Mouse (Mus musculus): ENCODE measurements around the gene Aire.

Aire gene

DNA sequence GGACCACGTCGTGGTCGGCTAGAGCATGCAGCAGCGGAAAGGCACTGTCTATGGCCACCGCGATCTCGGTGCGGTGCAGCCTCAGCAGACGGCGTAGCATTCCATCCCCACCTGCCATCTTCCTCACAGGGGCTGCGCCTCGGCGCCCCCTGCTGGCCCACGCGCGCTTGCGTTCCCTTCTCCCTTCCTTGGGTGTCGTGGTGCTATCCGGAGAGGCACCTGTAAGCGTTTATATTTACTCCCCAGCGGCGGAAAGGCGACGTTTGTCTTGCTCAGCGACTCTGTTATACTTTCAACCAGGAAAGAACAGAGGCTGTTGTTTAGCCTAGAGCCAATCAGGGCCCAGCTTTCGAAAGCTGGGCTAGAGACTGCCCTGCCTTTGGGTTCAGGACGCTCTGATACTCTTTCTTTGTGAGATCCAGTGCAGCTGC is at the start of gene Aire:
TSS of gene Aire (minus strand) at position 205 of the 431 bp plus-strand sequence.
- no peak for DNase-seq (ENCODE audit: low read depth, low spot score)

DNA sequence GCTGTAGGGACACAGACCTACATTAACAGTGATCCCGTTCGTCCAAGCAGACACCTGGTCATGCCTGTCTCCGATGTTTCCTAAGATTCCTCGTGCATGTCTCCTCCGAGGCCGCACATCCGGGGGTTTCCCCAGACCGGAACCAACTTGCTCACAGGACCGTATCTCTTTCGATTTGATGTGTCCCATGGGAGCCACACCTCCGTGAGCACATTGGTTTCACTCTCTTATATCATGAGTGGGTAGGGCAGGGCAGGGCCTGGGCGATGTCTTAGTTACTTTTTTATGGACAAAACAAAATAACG is 49.3 kb upstream of the Aire start:
- DNase-seq (ENCODE audit: low read depth, low spot score): peak; percentile 41

DNA sequence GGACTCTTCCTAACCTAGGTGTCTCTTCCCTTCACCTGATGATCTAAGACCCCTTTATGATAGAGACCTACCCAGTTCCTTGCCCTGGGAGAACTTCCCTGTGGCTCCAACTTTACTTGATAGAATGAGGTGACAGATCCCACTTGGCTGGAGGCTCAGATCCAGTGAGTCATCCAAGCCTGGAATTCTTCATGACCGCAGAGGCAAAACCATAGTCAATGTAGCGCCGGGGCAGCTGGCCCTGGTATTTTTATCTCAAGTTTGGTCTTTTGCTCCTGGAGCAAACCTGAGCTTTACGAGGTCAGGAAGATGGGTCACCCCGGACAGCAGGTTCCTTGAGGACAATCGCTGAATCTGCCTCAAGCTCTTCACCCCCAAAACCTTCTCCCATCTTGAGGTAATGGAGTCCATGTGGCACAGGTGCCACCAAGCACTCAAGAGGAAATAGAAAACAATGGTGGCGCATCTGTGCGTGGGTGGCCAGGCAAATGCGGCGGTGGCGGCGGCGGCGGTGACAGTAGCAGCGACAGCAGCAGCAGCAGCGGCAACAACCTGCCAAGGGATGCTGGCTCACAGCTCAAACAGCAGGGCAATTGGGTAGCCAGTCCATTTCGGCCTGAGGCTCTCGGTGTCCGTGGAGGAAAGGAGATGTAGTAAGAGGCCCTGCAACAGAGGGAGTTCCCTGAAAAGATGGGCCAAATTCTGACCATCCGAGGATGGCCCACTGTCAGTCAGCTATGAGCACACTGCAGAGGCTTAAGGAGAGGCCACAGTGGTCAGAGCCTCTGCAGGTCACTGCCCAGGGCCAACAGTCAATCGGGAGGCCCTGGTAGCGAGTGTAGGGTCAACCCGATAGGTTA is 48.7 kb upstream of the Aire start:
- DNase-seq (ENCODE audit: low read depth, low spot score): no peak

DNA sequence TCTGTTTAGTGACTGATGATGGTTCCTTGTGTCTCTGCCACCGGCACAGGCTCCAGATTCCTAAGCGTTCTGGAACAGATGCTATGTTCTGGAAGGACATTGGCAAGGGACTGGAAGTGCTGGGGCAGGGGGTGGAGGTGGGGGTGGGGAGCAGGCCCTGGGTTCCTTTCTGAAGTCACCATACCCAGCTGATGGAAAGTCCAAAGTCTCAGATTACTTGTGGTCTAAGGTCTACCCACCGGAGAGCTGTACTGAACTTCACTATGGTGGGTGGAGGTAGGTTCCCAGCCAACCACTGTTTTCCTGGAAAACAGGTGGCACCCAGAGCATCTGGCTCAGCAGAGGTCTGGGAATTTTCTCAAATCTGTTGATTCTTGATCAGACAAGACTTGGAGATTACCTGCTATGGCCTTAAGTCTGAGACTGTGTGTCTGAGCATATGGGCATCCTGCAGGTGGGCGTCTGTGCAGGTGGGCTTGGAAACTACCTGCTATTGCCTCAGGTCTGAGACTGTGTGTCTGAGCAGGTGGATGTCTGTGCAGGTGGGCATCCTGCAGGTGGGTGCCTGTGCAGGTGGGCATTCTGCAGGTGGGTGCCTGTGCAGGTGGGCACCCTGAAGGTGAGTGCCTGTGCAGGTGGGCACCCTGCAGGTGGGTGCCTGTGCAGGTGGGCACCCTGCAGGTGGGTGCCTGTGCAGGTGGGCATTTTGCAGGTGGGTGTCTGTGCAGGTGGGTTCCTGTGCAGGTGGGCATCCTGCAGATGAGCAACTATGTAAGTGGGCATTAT is 47.5 kb upstream of the Aire start:
- DNase-seq (ENCODE audit: low read depth, low spot score): no peak

GRCm38 (mm10) chr10:78090246-78090645 is 46.8 kb upstream of the Aire start:
- no peak for DNase-seq (ENCODE audit: low read depth, low spot score)

DNA sequence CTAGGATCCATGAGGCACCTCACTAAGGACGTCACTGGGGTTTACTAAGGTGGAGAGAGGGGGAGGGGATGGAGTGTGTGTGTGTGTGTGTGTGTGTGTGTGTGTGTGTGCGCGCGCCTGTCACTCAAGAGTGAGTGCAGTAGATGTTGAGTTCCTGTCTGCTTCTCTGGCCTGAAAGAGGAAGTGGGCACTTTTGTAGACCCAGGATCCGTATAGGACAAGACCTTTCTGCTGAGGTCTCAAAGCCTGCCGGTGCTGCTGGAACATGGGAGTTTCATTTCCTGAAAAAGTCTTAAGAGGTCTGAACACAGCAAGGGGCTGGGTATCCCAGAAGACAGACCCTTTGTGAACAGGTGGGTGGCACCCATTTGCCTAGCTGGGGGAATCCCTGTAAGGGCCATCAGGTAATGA is 43.7 kb upstream of the Aire start:
- peak; percentile 48 for DNase-seq (ENCODE audit: low read depth, low spot score)

DNA sequence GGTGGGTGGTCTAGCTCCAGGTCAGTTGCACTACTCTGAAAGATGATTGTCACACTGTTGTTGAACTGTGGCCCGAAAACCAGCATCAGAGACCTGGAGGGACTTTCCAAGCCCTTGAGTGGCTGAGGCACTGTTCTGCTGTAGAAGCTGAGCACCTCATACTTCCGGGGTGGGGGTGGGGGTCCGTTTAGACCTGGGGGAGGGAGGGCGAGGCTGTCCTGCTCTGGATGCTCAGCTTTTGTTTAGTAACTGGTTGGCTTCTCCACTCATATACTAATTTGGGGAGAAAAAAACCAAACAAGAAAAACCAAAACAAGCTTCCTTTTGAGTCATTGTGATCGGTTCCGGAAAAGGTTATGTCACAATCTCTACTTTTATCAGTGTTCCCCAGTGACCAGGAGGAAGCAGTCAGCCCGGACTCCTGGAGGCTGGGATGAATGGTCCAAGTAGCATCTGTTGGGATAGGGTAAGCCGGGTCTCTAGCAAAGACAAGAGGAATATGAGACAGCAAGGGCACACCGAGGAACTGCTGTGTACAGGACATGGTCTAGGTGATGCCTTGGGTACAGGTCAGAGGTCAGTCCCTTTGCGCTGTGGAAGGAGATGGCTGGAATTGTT is 43.1 kb upstream of the Aire start:
- DNase-seq (ENCODE audit: low read depth, low spot score): no peak

GRCm38 (mm10) chr10:78085711-78086110 is 42.3 kb upstream of the Aire start:
- DNase-seq (ENCODE audit: low read depth, low spot score): no peak

DNA sequence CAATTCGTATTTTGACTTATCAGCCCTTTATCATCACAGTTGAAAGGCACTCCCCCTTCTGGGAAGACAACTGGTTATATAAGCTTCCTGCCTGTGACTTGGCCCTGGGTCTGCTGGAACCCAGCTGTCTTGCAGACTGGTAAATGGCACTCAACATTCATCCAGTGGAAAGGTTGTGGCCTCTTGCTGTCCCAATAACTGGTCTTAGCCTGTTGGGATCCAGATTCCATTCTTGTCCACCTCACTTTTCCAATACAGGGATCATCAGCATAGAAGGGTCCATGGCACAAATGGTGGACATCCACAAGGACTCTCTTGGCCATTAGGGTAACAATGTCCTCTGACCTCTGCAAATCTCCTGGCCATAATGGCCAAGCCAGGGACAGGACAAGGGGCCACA is 40.7 kb upstream of the Aire start:
- no peak for DNase-seq (ENCODE audit: low read depth, low spot score)

DNA sequence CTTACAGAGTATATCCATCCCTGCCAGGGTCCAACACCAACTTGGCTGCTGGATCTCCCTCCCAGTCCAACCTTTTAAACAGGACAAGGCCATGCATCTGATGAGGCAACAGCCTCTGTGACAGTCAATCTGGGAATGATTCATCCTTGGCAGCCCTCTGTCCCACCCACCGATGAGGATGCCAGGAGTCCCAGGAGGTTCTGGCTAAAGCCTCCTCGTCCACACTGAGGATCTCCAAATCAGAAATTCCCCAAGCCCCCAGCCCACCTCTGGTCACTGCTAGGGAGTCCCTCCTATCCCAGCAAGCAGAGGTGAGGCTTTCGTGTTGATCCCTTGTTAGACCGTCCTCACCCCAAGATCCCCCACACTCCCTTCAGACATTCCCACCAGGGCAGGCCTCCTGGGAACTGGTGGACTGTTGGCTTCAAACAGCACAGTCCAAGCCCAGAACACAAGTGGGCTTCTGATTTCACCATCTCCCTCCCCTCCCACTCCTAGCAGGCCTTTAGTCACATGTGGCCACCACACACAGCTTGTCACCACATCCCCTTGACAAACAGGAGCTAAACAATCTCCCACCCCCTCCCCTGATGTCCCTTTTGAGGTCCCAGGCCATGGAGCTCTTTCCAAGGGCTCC is 36.7 kb upstream of the Aire start:
- DNase-seq (ENCODE audit: low read depth, low spot score): peak; percentile 67

GRCm38 (mm10) chr10:78078276-78078675 is 34.9 kb upstream of the Aire start:
- DNase-seq (ENCODE audit: low read depth, low spot score): no peak

GRCm38 (mm10) chr10:78077862-78078261 is 34.5 kb upstream of the Aire start:
- DNase-seq (ENCODE audit: low read depth, low spot score): no peak

- DNase-seq (ENCODE audit: low read depth, low spot score): no peak
These were observed 31.6 kb upstream of the Aire start for GRCm38 (mm10) chr10:78074977-78075376.

- no peak for DNase-seq (ENCODE audit: low read depth, low spot score)
These were observed 30.7 kb upstream of the Aire start for GRCm38 (mm10) chr10:78074151-78074550.

GRCm38 (mm10) chr10:78069101-78070011 is 25.9 kb upstream of the Aire start, which contains the start of gene Icosl:
Icosl (plus strand) TSS chr10:78069302.
- DNase-seq (ENCODE audit: low read depth, low spot score): peak; percentile 56

GRCm38 (mm10) chr10:78068541-78068940 is 25.1 kb upstream of the Aire start:
- no peak for DNase-seq (ENCODE audit: low read depth, low spot score)

- DNase-seq (ENCODE audit: low read depth, low spot score): no peak
These were observed 23.8 kb upstream of the Aire start for GRCm38 (mm10) chr10:78067226-78067625.

DNA sequence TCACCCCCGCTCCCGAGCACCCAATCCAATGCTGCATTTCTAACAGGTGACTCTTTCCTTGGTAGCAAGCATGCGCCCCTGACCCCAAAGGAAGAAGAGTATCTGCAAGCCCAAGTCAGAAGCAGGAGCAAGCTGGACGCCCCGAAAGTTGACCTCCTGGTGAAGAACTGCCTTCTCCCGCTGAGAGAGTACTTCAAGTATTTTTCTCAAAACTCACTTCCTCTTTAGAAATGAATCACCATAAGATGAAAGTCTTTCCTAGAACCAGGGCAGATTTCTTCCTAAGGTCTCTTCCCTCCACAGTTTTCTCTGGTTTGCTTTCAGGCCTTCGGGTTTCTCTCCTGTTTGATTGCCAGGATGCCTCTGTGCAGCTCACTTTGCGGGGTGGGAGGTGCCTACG is 19.7 kb upstream of the Aire start:
- no peak for DNase-seq (ENCODE audit: low read depth, low spot score)

DNA sequence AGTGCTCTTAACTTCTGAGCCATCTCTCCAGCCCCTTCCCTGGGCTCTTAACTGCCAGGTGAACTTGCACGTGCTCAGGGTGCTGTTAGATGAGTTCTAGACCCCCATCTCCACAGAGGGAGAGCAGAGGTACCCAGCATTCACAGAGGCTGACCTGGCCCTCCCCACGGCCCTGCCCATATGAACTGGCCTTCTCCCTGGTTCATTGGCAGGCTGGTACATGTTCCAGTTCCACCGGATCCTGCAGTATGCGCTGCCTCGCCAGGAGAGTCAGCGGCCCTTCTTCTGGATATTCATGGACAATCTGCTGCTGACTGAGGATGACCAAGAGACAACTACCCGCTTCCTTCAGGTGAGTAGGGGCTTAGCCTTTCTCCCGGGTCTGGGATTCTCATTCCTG is 13.6 kb upstream of the Aire start:
- DNase-seq (ENCODE audit: low read depth, low spot score): no peak

DNA sequence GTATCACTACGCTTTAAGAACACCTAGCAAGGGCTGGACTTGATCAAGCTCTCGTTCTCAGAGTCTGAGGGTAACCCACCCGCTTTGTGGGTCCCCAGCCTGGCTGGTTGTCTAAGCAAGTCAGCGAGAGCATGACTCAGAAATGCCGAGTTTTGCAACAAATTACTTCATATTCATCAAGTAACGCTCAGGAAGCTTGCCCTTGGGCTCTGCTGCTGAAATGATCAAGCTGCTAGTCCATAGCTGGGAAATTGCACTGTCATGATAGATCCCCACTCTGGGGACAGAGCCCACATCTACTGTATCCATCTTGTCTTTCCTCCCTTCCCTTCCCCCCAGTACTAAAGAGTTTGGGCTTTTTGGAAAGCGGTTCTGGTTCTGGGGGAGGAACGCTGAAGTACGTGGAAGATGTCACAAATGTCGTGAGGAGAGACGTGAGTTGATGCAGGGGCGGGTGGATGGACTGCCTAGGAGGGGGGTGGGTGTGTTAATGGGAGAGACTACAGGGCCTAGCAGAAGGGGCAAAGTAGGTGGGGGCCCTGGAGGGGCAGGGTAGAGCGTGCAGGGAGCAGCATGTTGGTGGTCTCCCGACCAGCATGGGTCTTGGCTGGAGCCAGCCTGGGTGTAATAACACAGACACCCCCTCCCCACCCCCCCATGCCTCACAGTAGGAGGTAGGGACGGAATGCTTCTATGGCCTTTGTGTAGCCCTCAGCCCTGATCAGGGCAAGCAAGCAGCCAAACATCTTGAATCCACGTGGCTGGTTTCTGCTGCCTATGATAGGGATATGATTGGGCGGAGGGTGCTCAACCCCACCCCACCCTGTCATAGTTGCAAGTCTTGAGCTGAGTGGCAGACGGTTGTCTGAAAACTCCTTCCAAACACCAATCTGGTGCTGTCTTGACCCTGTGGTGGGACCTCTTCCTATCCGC is 11.5 kb upstream of the Aire start:
- DNase-seq (ENCODE audit: low read depth, low spot score): peak; percentile 33
